Mouse (Mus musculus): ENCODE measurements around the gene Vangl1.
A peak's percentile ranks its signal among the peaks of the same experiment; 100 is the strongest.
"Not testable (repeated sequence)": the region's sequence is repeated elsewhere in the genome, so short reads cannot be mapped to it uniquely, and the experiment has no call there.

The Vangl1 gene

DNA sequence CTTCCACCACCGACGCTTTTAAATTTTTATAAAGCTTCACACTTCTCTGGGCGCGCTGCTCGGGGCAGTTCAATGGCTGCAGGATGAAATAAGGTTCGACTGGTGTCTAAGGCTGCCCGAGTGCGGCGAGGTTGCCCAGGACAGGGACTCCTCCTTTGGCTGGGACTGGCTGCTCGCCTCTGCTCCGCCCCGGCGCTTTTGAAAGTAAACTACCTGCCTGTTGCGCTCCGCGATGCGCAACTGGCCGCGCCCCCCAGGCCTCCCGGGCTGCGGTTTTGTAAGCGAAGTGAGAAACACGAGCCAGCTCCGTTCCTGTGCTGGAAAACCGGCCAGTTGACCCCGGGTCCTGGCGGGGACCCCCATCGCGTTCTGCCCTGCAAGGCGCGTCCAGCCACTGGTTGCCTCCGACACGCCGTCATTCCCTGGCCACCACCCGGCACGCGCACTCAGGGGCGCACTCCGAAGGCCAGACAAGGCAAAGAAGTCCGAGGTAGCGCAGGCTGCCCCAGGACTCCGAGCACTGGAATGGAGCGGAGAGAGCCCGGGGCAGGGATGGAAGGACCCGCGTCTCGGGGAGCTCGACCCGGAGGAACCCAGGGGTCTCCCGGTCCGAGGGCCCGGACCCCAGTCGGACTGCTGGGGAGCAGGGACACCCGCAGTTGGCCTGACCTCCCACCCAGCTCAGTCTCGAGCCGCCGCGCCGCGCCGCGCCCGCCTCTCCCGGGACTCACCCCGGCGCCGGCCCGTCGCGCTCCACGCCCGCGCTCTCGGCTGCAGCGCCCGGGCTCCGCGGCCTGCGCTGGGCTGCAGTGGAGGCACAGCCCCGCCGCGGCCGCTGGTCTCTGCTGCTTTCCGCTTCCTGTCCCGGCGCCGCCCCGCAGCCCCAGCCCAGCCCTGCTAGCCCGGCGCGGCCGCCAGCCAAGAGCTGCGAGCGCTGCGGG lies at the start of gene Vangl1:
Vangl1 (minus strand) TSS at position 913 of the 941 bp plus-strand sequence.
- peak; percentile 85 for DNase-seq

DNA sequence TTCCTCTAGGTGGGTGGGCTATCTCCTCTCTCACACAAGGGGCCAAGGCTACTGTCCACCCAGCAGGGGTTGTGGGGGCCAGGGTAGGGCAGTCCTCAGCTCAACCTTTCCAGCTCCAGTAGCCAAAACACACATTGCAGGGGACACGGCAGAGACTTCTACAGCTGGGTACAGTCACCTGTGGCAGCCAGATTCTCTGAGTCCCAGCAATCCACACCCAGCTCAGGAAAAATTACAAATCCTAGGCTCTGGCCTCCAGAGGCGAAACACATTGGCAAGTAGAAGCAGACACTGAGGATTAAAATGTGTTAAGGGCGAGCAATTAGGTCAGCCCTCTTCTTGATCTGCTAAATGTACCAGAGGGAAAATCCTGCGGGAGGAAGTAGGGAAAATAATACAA lies 49.1 kb upstream of the Vangl1 start:
- no peak for DNase-seq

DNA sequence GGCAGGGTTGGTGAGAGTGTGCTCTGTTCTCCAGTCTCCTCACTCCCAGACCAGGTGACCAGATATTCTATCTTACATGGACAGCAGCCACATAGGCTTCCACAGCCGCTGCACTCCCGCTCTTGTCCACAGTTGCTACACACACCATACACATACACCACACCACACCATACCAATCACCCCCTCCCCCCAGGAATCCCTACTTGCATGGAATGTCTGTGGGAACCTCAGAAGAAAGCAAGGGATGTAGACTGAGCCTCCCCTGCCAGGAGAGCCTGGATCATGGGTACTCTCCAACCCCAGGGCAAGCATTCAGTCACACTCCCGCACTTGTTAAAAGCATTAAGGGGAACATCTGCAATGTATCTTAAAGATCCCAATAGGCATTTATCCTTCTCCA lies 48.4 kb upstream of the Vangl1 start:
- DNase-seq = no peak

DNA sequence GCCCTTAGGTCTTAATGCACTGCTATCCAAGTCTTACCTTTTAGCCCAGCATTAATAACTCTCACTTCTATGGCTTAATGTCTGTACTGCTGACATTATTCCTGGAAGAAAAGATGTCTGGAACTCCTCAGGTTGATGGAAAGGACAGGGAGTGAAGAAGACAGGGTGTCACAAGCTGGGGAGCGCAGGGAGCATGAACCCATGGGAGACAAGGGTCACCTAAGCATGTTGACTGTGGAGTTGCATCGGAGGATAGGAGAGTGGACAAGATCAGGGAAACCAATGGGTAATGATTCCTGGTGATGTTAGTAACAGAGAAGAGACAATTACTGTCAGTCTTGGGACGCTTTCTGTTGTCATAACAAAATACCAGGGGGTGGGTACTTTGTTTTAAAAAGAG lies 46.4 kb upstream of the Vangl1 start:
- no peak for DNase-seq

DNA sequence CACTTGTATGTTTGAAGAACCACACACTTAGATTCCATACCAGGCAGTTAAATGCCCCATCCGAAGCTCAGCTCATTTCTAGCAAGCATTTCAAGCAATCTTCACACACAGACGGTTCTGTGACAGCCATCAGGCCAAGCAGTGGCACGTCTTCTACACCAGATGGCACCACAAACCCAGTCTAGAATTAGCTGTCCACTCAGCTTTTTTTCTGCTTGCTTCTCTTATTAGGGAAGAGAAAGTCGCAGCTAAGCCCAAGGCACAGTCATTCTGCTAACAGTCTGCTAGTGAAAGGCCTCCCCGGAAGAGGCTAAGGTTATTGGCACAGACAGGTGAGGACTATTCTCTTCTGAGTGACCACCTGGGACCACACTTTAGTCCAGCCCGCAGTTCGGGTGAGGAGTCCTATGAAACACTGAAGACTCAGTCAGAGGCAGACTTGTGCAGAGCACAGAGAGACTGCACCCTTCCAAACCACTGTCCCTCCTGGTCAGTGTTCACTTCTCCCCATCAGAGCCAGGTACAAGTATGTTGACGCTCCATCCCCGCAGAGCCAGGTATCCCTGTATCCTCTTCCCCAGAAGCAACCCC lies 45.0 kb upstream of the Vangl1 start:
- peak; percentile 65 for DNase-seq

DNA sequence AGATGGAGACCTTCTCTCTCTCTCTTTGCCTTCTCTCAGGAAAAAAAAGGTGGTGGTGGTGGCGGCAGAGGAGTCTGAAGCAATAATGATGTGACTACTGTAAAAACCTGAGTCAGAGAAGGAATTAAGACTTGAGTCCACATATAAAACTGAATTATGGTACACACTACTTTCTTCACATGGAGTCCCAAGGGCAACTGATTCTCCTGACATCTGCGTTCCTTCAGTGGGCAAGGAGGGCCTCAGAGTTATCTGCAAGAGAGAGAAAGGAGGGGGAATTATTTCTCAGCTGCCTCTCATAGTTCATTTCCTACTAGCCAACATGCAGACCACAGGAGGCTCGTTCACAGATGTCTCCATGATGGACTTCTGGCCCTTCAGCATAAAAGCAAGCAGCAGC lies 40.1 kb upstream of the Vangl1 start:
- no peak for DNase-seq

DNA sequence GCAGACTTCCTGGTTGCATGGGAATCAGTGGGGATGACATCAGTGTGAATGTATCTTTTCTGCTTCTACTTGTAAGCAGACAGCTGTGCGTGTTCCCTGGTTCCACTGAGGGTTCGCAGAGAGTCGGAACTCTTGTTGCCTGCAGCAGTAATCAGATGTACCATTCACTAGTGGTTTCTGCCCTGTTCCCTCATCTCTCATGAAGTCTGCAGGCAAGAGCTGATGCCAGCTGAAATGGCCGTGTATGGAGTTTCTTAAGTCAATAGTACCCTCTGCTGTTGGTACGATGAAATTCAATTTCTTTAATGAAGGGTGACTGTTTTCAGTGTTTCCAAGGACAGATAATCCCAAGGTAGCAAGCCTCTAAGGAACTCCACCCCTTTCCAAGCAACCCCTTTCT lies 38.4 kb upstream of the Vangl1 start:
- DNase-seq = peak; percentile 26

DNA sequence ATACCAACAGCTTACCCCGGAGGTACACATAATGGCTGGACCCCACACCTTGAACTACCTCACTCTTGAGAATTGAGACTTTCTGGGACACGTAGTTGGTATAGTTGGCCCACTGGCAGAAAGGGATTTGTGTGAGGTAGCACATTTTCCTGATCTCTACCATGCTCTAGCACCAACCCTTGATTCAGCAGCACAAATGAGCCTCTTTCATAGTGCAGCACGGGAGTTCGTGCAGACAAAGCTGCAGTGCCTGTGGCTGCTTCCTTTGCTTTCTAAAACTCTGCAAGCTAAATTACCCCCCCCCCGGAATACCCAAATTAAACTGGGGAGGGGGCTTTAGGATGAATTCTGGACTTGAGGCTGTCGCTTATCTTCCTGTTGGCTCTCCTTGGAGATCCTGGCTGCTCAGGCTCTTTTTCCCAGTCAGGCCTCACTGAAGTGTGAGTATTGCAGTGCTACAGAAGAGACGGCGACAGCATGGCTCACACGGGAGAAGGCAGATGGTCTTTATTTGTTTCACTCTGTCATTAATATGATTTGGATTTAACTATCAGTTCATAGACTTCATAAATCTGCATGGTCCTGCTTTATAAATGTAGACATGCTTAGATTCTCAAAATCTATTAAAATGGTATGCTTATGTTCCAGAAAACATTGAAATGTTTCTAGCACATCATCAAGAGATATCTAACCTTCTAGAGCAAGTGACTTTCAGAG lies 27.1 kb upstream of the Vangl1 start:
- no peak for DNase-seq

DNA sequence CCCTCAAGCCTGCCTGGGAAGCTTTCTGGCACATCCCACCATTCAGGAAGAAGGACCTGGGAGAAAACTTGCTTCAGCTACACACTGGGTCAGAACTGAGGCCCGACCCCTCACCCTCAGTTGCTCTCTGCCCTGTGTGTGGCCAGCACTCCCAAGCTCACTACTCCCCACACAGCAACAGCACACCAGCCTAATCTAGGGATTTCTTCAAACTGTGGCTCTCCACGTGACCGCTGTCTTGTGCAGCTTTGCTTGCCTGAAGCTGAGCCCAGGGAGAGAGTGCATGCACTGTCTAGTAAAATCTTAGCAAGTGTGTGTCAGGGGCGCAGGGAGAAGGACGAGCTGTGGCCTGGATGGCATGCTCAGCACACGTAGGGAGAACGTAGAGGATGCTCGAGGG lies 18.3 kb upstream of the Vangl1 start:
- no peak for DNase-seq

DNA sequence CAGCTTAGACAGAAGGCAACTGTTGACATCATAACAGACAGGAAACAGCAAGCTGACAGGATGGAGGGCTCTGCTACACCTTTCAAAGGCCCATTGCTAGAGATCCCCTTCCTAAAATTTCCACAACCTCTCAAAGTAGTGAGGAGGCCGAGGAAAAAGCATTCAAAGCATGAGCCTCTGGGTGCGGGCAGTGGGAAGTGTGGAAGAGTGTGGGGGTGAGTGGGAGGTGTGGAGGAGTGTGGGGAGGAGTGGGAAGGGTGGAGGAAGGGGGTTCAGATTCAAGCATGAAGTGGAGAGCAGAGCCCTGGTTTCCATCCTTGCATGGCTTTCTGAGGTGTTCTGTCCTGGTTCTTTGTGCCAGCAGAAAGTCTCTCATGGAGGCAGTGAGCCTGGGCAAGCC lies 13.8 kb upstream of the Vangl1 start:
- no peak for DNase-seq

DNA sequence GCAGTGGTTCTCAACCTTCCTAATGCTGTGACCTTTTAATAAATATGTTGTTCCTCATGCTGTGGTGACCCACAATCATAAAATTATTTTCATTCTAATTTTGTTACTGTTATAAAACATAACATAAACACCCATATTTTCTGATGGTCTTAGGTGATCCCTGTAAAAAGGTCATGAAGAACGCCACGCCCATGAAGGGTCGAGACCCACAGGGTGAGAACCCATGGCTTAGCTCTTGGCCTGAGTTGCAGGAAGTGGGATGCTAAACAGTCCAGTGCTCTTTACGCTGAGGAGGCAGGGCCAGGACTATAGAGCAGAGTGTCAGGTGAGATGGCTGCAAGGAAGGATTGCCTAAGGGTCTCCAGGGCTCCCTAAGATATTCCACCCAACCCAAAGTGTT lies 10.2 kb upstream of the Vangl1 start:
- no peak for DNase-seq

DNA sequence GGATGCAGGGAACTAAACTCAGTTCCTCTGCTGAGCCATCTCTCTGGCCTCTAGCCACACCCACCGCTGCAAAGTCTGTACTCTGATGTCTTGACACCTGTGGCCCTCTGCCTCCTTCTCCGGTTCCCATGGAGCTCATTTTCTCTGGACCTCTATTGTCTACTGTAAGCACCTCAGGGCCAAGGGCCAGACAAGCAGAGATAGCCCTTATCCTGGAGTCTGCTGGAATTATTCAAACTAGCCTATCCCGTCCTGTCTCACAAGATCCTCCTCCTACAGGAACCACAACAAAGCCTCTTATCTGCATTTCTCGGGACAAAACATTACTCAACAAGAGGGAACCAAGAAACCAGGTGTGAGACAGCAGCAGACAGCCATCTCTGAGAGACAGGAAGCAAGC lies 9.8 kb upstream of the Vangl1 start:
- DNase-seq = no peak

DNA sequence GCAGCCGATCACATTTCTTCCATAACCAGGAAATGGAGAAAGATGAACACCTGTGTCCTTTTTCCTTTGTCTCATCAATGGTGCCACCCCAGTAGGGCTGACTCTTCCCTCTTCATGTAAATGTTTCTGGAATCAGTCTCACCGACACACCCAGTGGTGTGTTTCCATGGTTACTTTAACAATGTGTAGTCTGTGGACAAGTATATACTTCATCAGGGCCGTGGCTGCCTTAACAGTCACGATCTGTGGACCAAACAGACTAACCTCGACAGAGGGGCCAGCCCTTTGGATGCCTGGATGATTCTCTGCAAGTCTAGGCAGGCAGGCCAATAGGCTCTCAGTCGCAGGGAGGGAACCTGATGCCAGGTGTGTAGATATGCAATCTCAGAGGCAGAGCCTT lies 8.4 kb upstream of the Vangl1 start:
- DNase-seq = no peak

DNA sequence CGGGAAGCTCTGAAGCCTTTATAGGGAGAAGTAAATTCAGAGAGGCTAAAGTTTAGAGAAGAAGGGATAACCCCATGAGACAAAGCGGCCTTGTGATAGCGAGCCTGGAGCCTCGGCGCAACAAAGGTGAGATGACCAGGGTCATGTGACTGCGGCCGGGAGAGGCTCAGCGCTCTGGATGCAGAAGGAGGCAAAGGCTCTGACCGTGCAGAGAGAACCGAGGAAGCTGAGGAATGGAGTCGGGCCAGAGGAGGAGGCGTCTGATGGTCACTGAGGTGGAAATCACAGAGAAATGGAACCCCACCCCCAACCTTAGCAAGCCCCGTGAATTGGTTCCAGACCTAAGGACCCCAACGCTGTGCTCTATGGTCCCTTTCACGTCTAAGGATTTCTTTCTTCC lies 7.8 kb upstream of the Vangl1 start:
- DNase-seq = no peak

DNA sequence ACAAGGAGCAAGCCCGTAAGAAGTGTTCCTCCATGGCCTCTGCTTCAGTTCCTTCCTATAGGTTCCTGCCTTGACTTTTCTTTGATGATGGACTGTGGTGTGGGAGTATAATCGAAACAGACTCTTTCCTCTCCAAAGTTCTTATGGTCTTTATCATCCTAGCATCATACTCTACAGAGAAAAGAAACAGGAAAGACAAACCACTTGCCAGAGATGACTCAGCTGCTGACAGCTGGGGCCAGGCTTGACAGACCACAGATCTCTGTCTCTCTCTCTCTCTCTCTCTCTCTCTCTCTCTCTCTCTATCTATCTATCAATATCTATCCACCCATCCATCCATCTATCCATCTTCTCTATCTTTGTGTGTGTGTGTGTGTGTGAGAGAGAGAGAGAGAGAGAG lies 6.8 kb upstream of the Vangl1 start:
- no peak for DNase-seq

DNA sequence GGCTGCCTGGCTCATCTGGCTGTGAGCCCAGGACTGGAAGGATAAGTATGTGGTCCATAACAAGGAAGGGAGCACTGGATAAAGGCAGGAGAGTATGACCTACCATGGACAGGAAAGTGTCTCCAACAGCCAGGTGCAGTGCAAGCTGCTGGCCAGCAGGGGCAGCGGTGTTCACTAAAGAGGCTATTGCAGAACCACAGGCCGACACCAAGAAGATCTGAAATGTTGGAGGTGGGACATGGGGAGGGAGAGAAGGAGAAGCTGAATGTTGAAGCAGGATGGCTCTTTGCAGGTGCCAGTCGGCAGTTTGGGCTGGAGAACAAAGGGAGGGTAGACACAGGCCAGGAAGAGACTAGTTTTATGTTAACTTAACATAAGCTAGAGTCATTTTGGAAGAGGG lies 6.3 kb upstream of the Vangl1 start:
- DNase-seq = no peak

DNA sequence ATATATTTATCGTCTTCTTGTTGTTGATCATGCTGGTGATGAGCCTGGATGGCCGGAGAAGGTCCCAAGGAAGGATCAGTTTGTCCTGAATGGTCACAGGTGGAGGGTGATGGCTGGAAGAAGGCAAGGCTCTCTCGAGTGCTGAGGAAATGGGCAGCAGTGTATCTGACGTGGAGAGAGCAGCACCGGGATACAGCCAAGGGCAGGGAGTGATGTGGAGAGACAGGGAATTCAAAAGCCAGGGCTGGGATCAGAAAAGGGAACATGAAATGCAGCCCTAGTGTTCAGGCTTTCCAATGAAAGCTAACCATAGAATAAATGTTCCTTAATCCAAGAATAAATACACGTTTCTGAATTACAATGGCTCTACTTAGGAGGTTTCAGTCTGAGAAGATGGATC lies 4.4 kb upstream of the Vangl1 start:
- DNase-seq = no peak

DNA sequence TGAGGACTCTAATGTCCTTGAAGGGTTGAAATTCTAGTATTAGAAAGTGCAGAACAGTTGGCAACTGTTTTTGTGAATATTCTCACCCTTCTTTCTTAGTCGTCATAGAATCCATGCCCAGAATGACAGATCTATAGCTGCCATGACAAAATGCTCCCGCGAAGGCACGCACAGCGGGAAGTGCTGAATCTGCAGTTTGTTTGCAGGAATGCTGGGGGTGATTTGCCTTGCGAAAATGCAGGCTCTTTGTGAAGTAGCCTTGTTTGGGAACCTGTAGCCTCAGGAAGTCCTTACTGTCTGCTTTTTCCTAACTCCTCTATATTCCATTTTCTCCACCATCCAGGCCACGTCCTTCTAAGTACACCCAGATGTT lies 951 bp upstream of the Vangl1 start:
- DNase-seq = no peak

DNA sequence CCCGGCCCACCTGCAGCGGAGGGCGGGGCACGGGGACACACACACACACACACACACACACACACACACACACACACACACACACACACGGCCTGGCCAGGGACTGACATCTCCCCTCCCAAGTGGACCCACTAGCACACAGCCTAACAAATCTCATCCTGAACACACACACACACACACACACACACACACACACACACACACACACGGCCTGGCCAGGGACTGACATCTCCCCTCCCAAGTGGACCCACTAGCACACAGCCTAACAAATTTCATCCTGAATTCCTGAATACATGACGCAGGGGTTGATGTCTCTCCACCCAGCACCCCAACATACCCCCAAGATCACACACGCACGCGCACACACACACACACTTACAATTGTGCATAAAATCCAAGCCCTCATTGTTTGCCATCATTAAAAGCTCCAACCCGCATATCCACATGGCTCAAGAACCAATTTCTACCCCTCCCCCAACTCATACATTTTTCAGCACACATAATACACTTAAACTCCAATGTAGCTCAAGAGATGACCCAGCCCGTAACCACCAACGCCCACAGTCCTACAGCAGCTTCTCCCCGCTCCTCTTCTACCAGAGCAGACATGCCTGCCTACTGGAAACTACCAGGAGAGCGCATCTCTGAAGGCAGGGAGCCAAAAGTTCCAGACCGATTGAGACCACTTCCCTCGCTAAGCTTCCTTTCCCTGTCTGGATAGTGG lies 403 bp upstream of the Vangl1 start:
- DNase-seq = not testable (repeated sequence)

DNA sequence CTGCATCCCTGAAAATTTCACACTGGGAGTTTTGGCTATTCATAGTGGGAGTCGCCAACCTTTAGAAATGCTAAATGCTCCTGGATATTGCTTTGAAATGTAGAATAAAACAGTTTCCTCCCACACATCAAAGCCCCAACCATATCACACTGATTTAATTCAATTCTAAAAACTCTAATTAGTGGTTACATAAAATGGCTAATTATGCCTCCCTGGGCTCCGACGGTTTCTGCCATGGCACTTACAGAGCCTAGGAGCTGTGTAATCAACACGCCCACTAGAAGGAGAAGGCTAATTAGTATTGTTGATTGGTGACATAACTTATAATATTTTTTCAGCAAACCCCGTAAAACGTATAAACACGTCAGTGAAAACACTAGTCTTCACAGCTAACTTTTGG lies 1.4 kb downstream of the Vangl1 start:
- DNase-seq = no peak

DNA sequence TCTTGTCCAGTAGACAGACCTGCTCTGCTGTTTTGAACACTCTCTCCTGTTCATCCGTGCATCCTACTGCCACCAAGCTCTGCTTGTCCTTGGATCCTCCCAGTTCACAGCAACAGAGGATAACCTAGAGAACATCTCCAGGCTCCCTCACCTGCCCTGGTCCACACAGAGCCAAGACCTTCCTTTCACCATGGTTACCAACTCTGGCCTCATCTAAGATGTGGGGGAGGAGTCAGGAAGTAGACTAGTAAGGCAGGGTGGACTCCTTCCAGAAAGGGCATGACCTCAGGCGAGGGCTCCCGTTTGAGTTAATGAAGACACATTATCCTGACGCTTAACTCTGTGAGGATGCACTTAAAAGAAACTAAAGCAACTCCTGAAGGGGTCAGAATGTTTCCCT lies 4.5 kb downstream of the Vangl1 start:
- DNase-seq = no peak

DNA sequence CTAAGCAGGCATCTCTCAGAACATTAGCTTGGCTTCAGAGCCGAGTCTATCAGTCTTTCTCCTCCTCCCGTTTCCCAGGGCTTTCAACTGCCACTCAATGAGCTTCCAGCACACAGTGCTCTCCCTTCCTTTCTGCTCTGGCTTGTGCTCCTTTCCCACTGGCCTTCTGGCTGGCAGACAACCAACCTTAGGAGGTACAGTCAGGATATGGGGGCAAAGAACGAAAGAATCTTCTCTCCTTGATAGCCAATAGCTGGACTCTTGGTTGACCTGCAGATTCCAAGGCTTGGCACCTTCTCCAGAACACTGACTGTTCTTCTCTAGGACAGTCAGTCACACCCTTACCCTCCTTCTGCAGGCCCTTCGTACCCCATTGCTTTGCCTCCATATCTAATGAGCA lies 5.3 kb downstream of the Vangl1 start:
- DNase-seq = peak; percentile 35

DNA sequence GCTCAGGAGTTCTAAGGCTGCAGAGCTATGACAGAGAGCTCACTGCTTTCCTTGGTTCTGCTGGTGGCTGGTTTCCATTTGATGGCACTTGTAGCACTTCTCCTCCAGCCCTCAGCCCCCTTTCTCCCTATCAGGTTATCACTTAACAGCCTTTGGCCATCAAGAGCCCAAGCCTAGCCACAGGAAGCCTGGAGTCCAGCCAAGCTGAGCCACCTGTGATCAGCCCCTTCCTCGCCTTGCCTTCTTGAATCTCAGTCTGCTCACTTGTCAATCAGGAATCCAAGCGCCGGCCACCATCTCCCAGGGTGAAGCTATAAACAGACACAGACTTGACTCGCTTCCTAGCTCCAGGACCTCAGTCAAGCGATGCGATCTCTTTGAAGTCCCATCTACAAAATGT lies 6.0 kb downstream of the Vangl1 start:
- no peak for DNase-seq
